Mouse (Mus musculus): ENCODE measurements around the gene Ak5. TPM values are rescaled to one million over a fixed set of nuclear protein-coding genes. Genes with fewer than 3 reads are reported as not detected.

Ak5 gene
- total and polyA plus RNA-seq, 3 experiments, result 0.13 to 0.79 (median 0.23) TPM

DNA sequence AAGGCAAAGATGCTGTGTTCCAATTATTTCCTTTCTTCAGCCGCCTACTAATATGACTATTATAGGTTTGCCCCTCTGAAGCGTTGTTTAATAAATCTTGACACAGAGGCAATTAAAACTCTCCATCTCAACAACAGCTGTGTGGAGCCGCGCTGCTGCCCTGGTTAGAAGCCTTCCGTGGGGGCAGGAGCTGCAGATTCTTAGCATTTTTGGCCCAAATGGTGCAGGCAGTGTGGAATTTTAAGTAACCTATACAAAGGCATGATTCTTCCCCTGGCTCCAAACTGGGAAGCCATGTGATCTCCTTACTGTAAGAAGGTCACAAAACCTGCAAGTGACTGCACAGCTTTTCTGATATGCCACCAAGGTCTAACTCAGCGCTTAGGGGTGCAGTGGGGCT is 184.0 kb downstream of the Ak5 start:
- Histone ChIP-seq H3K4me3 (replicated peaks in 1 of 3; ENCODE audit: low read depth in 2 of 3, low read length in 2 of 3, poor library complexity in 1 of 3) (no peak overlapping the region), H3K4me1 (ENCODE audit: control insufficient read depth in 1 of 2, insufficient read depth in 2 of 2) (peaks cover 2 to 4% of the 10 kb centered on the region in 2 experiments; a peak in 3 of 4 replicates), H3K4me2 (ENCODE audit: insufficient read depth, low read depth, poor library complexity, severe bottlenecking) (no peak overlapping the region), H3K79me2 (replicated peaks; ENCODE audit: control insufficient read depth, extremely low read depth, insufficient read depth, poor library complexity, severe bottlenecking) (no peaks in the 10 kb centered on the region), H3K27me3 (replicated peaks) (no peaks in the 10 kb centered on the region), H3K27ac (ENCODE audit: insufficient read depth, low read depth) (no peak overlapping the region), H3K9ac (ENCODE audit: insufficient read depth, low read depth) (no peak overlapping the region), H3K9me3 (replicated peaks; ENCODE audit: low read length) (no peaks in the 10 kb centered on the region), H3K36me3 (replicated peaks in 1 of 2; ENCODE audit: control insufficient read depth in 1 of 2, insufficient read depth in 1 of 2, low read length in 1 of 2) (no peaks in the 10 kb centered on the region)
- TF ChIP-seq E2F4 (IDR thresholded peaks at IDR 0.05; ENCODE audit: insufficient replicate concordance, low read depth, low read length), result no peak
- TF ChIP-seq USF2 (conservative IDR thresholded peaks at IDR 0.05; ENCODE audit: low read depth, low read length), result no peak
- no peak for TF ChIP-seq ZMIZ1 (IDR thresholded peaks at IDR 0.05; ENCODE audit: low read depth, low read length)
- TF ChIP-seq ZNF384 (IDR thresholded peaks at IDR 0.05; ENCODE audit: low read depth, low read length), result no peak
- no peak for TF ChIP-seq ETS1 (conservative IDR thresholded peaks at IDR 0.05; ENCODE audit: low read depth, low read length)
- no peak for TF ChIP-seq SIN3A (IDR thresholded peaks at IDR 0.05; ENCODE audit: low read length)
- no peak for TF ChIP-seq MEF2A (IDR thresholded peaks at IDR 0.05; ENCODE audit: borderline replicate concordance, low read depth, low read length)
- TF ChIP-seq IRF4 (IDR thresholded peaks at IDR 0.05; ENCODE audit: low read depth, low read length), result no peak
- no peak for TF ChIP-seq USF1 (IDR thresholded peaks at IDR 0.05; ENCODE audit: low read depth, low read length)
- TF ChIP-seq ZKSCAN1 (IDR thresholded peaks at IDR 0.05; ENCODE audit: borderline replicate concordance, low read depth, low read length), result no peak
- no peak for TF ChIP-seq CTCF (conservative IDR thresholded peaks at IDR 0.05 in 1 of 2, IDR thresholded peaks at IDR 0.05 in 1 of 2; ENCODE audit: low read depth in 2 of 2, low read length in 2 of 2)
- TF ChIP-seq TBP (conservative IDR thresholded peaks at IDR 0.05; ENCODE audit: low read depth, low read length), result no peak
- no peak for TF ChIP-seq PAX5 (IDR thresholded peaks at IDR 0.05; ENCODE audit: low read length)
- no peak for TF ChIP-seq ZC3H11A (IDR thresholded peaks at IDR 0.05; ENCODE audit: low read depth, low read length)
- no peak for TF ChIP-seq UBTF (IDR thresholded peaks at IDR 0.05; ENCODE audit: low read depth, low read length)
- TF ChIP-seq MAX (IDR thresholded peaks at IDR 0.05; ENCODE audit: low read length), result no peak
- TF ChIP-seq MAFK (IDR thresholded peaks at IDR 0.05; ENCODE audit: insufficient replicate concordance, low read length), result no peak
- no peak for TF ChIP-seq JUN (IDR thresholded peaks at IDR 0.05; ENCODE audit: insufficient read depth, low read depth, low read length)
- TF ChIP-seq EP300 (IDR thresholded peaks at IDR 0.05; ENCODE audit: low read length), result no peak
- TF ChIP-seq BHLHE40 (IDR thresholded peaks at IDR 0.05; ENCODE audit: low read depth, low read length), result no peak
- dilution Hi-C loops (cut with MboI; ENCODE audit: extremely low pct_ligation_motif_present, extremely low pct_unique_long_range_greater_than_20kb, low sequenced_read_pairs), result no loop called here
- DNase-seq (ENCODE audit: extremely low read depth), result no peak
- in situ Hi-C loops (cut with MboI; ENCODE audit: low pct_ligation_motif_present, low pct_unique_long_range_greater_than_20kb, low sequenced_read_pairs), result no loop called here

DNA sequence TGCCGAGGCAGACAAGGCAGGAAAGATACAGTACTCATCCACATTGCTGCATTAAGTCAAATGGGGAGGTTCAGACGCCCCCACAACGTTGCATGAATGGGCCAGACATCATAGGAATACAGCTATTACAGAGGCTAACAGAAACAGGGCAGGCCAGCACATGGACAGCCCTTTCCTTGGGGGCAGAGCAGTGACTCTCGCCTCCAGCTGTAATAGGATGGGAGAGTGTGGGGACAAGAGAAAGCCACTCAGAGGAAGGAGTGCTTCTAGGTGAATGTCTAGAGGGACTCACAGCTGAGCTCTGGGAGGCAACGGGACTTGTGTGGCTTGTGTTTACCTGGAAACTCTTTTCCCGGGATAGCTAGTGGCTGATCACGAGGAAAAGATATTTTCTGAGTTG is 184.4 kb downstream of the Ak5 start:
- no peak for TF ChIP-seq USF2 (conservative IDR thresholded peaks at IDR 0.05; ENCODE audit: low read depth, low read length)
- no peak for TF ChIP-seq POLR2A (IDR thresholded peaks at IDR 0.05; ENCODE audit: low read depth, low read length)
- TF ChIP-seq SIN3A (IDR thresholded peaks at IDR 0.05; ENCODE audit: low read length), result no peak
- Histone ChIP-seq H3K4me3 (replicated peaks in 1 of 3; ENCODE audit: low read depth in 2 of 3, low read length in 2 of 3, poor library complexity in 1 of 3) (no peak overlapping the region), H3K36me3 (replicated peaks in 1 of 2; ENCODE audit: control insufficient read depth in 1 of 2, insufficient read depth in 1 of 2, low read length in 1 of 2) (no peaks in the 10 kb centered on the region), H3K9ac (ENCODE audit: insufficient read depth, low read depth) (no peak overlapping the region), H3K27me3 (replicated peaks) (no peaks in the 10 kb centered on the region), H3K79me2 (replicated peaks; ENCODE audit: control insufficient read depth, extremely low read depth, insufficient read depth, poor library complexity, severe bottlenecking) (no peaks in the 10 kb centered on the region), H3K9me3 (replicated peaks; ENCODE audit: low read length) (no peaks in the 10 kb centered on the region), H3K27ac (ENCODE audit: insufficient read depth, low read depth) (no peak overlapping the region), H3K4me1 (ENCODE audit: control insufficient read depth in 1 of 2, insufficient read depth in 2 of 2) (peaks cover 3 to 4% of the 10 kb centered on the region in 2 experiments; a peak in 3 of 4 replicates), H3K4me2 (ENCODE audit: insufficient read depth, low read depth, poor library complexity, severe bottlenecking) (no peak overlapping the region)
- no peak for DNase-seq (ENCODE audit: extremely low read depth)
- dilution Hi-C loops (cut with MboI; ENCODE audit: extremely low pct_ligation_motif_present, extremely low pct_unique_long_range_greater_than_20kb, low sequenced_read_pairs) (no loop called here), in situ Hi-C loops (cut with MboI; ENCODE audit: low pct_ligation_motif_present, low pct_unique_long_range_greater_than_20kb, low sequenced_read_pairs) (no loop called here)

Data from CH12.LX (cell line).